ENCODE assay signal across 35 mouse cellular contexts in genomic region chr3:146556567-146556966, GRCm38 (mm10). TPM values are rescaled to one million over a fixed set of nuclear protein-coding genes. Genes with fewer than 3 reads are reported as not detected.
DNase-seq lines count a peak whose midpoint lies in the region; ATAC-seq and TF ChIP-seq lines count a peak whose summit lies in the region.
"Had no signal": no experiment of that assay in that cellular context is flagged by ENCODE, and none has a peak within 500 bp of the region (broad histone marks: within the 10 kb centered on the region; RNA-seq: fewer than 3 reads in every experiment).

No protein-coding gene starts in this region.

- WGBS in heart, postnatal 0 days: 90% methylated on average over 1 of the region's 1 CpGs
- WGBS in heart, embryonic 11.5 days (ENCODE audit: insufficient replicate concordance): 68% methylated on average over 1 of the region's 1 CpGs
- WGBS in liver, embryonic 14.5 days (ENCODE audit: insufficient replicate concordance): 67% methylated on average over 1 of the region's 1 CpGs

- H3K4me3 ChIP-seq in heart, postnatal 0 days (ENCODE audit: low read depth, low read length): no peak overlapping the region
- H3K4me3 ChIP-seq in heart, embryonic 11.5 days (ENCODE audit: low read depth, low read length): no peak overlapping the region
- H3K4me3 ChIP-seq in liver, embryonic 14.5 days (ENCODE audit: insufficient read depth in 1 of 2, low read depth in 2 of 2, low read length in 2 of 2): no peak overlapping the region
- no peak overlapping the region for H3K4me3 ChIP-seq in MEL (ENCODE audit: control insufficient read depth in 1 of 2, insufficient read depth in 1 of 2, low read depth in 2 of 2, low read length in 2 of 2)
- H3K4me3 ChIP-seq: embryonic facial prominence, embryonic 12.5 days; forebrain, embryonic 15.5 days; kidney, embryonic 15.5 days; limb, embryonic 10.5 days; limb, embryonic 15.5 days had no signal

- no peak for ATAC-seq in CD4-positive, CD25-positive, alpha-beta regulatory T cell, adult 4 months
- no peak for ATAC-seq in heart, postnatal 0 days (ENCODE audit: insufficient read depth, low read depth)
- no peak for ATAC-seq in heart, embryonic 11.5 days (replicated peaks; ENCODE audit: insufficient number of reproducible peaks, low FRiP score, low TSS enrichment)
- no peak for ATAC-seq in liver, embryonic 14.5 days (ENCODE audit: insufficient read depth)
- ATAC-seq: forebrain, embryonic 15.5 days had no signal

- H3K4me2 ChIP-seq in heart, postnatal 0 days (ENCODE audit: low read depth, low read length): no peak overlapping the region
- H3K4me2 ChIP-seq in heart, embryonic 11.5 days: no peak overlapping the region
- no peak overlapping the region for H3K4me2 ChIP-seq in liver, embryonic 14.5 days (ENCODE audit: low read depth)
- H3K4me2 ChIP-seq: embryonic facial prominence, embryonic 12.5 days; forebrain, embryonic 15.5 days; kidney, embryonic 15.5 days; limb, embryonic 15.5 days had no signal

- TF ChIP-seq EP300 in heart, postnatal 0 days (IDR thresholded peaks at IDR 0.05; ENCODE audit: low read depth): no peak
- no peak for TF ChIP-seq EP300 in liver, embryonic 14.5 days (IDR thresholded peaks at IDR 0.05; ENCODE audit: low read depth)
- no peak for TF ChIP-seq EP300 in MEL (IDR thresholded peaks at IDR 0.05; ENCODE audit: low read depth in 1 of 2, low read length in 2 of 2)

- DNase-seq in CD4-positive, CD25-positive, alpha-beta regulatory T cell, adult 2 months (ENCODE audit: low read depth, low spot score): peak; percentile 21
- DNase-seq in heart, postnatal 0 days (ENCODE audit: low spot score): no peak
- no peak for DNase-seq in liver, embryonic 14.5 days (ENCODE audit: low read depth in 3 of 3, low spot score in 3 of 3)
- DNase-seq in liver (no peak), MEL (ENCODE audit: low read depth, low spot score) (no peak)
- DNase-seq in embryo, embryonic 10 days (ENCODE audit: low spot score): no peak
- DNase-seq: adrenal gland, postnatal 10 days; cerebellum, adult 8-10 months; cerebellum, postnatal 36 days; embryo, embryonic 11 days; gastrocnemius, postnatal 14 days; kidney, adult 11 months; kidney, postnatal 36 days; midbrain, embryonic 14.5 days; right cerebral cortex, adult 18-20 months; spleen, adult 18-20 months; thymus, adult 18-20 months; thymus, postnatal 25 days had no signal

- no peaks in the 10 kb centered on the region for H3K36me3 ChIP-seq in heart, postnatal 0 days (replicated peaks; ENCODE audit: control insufficient read depth, insufficient read depth, low read length)
- H3K36me3 ChIP-seq in heart, embryonic 11.5 days (ENCODE audit: control insufficient read depth, insufficient read depth, low read length): no peaks in the 10 kb centered on the region
- H3K36me3 ChIP-seq in liver, embryonic 14.5 days (replicated peaks; ENCODE audit: control insufficient read depth, insufficient read depth, low read depth): no peaks in the 10 kb centered on the region
- H3K36me3 ChIP-seq in MEL (ENCODE audit: control insufficient read depth in 1 of 2, insufficient read depth in 2 of 2, low read length in 2 of 2): no peaks in the 10 kb centered on the region
- H3K36me3 ChIP-seq: embryonic facial prominence, embryonic 12.5 days; forebrain, embryonic 15.5 days; kidney, embryonic 15.5 days; limb, embryonic 10.5 days; limb, embryonic 15.5 days had no signal

- no peak for TF ChIP-seq POLR2A in MEL (IDR thresholded peaks at IDR 0.05; ENCODE audit: control insufficient read depth in 1 of 2, insufficient read depth in 1 of 2, low read depth in 1 of 2, low read length in 2 of 2, poor library complexity in 1 of 2)

- H3K27me3 ChIP-seq in heart, postnatal 0 days (ENCODE audit: control insufficient read depth, insufficient read depth, low read length): no peaks in the 10 kb centered on the region
- H3K27me3 ChIP-seq in heart, embryonic 11.5 days (ENCODE audit: control insufficient read depth, insufficient read depth, low read length): 0 out of 2 replicates have a peak, but pooled peaks cover 2% of the 10 kb centered on the region
- H3K27me3 ChIP-seq in liver, embryonic 14.5 days (ENCODE audit: control insufficient read depth, insufficient read depth, low read length): no peaks in the 10 kb centered on the region
- peaks cover 4 to 9% of the 10 kb centered on the region in 2 experiments; a peak in 3 of 4 replicates for H3K27me3 ChIP-seq in MEL (ENCODE audit: control insufficient read depth in 1 of 2, insufficient read depth in 2 of 2, low read length in 2 of 2)
- H3K27me3 ChIP-seq: embryonic facial prominence, embryonic 12.5 days; forebrain, embryonic 15.5 days; kidney, embryonic 15.5 days; limb, embryonic 15.5 days had no signal

- no peak overlapping the region for H3K9ac ChIP-seq in heart, postnatal 0 days (replicated peaks; ENCODE audit: low read depth, low read length)
- H3K9ac ChIP-seq in heart, embryonic 11.5 days (ENCODE audit: low read depth, low read length): no peak overlapping the region
- no peak overlapping the region for H3K9ac ChIP-seq in liver, embryonic 14.5 days (replicated peaks)
- no peak overlapping the region for H3K9ac ChIP-seq in MEL (ENCODE audit: control insufficient read depth, low read depth, low read length, poor library complexity, severe bottlenecking)
- H3K9ac ChIP-seq: embryonic facial prominence, embryonic 12.5 days; forebrain, embryonic 15.5 days; kidney, embryonic 15.5 days; limb, embryonic 15.5 days had no signal

- TF ChIP-seq CTCF in heart, postnatal 0 days (IDR thresholded peaks at IDR 0.05; ENCODE audit: low read depth): 0 out of 2 replicates have a peak, but pooled peaks have one; percentile 3
- 0 out of 2 replicates have a peak, but pooled peaks have one; percentile 16 for TF ChIP-seq CTCF in liver, embryonic 14.5 days (IDR thresholded peaks at IDR 0.05; ENCODE audit: low read depth)
- TF ChIP-seq CTCF in MEL (IDR thresholded peaks at IDR 0.05 in 2 of 3, conservative IDR thresholded peaks at IDR 0.05 in 1 of 3; ENCODE audit: control insufficient read depth in 1 of 3, insufficient read depth in 1 of 3, low read depth in 2 of 3, low read length in 3 of 3, poor library complexity in 1 of 3, severe bottlenecking in 1 of 3): peak in 2 of 3 experiments; percentile 11 to 15; a peak in 1 of 6 replicates

- no peak overlapping the region for H3K27ac ChIP-seq in heart, postnatal 0 days (ENCODE audit: low read depth)
- no peak overlapping the region for H3K27ac ChIP-seq in heart, embryonic 11.5 days (ENCODE audit: low read depth, low read length)
- no peak overlapping the region for H3K27ac ChIP-seq in liver, embryonic 14.5 days
- no peak overlapping the region for H3K27ac ChIP-seq in MEL (ENCODE audit: control insufficient read depth, low read depth, low read length)
- H3K27ac ChIP-seq: embryonic facial prominence, embryonic 12.5 days; forebrain, embryonic 15.5 days; kidney, embryonic 15.5 days; limb, embryonic 10.5 days; limb, embryonic 15.5 days; macrophage had no signal

- H3K79me2 ChIP-seq in MEL (ENCODE audit: control insufficient read depth, insufficient read depth, low read length, poor library complexity): no peaks in the 10 kb centered on the region

- no peak; the same call in none of the 2 replicates for TF ChIP-seq RAD21 in MEL (IDR thresholded peaks at IDR 0.05; ENCODE audit: low read depth, low read length)

- H3K4me1 ChIP-seq in heart, postnatal 0 days (ENCODE audit: control insufficient read depth, insufficient read depth): no peaks in the 10 kb centered on the region
- 0 out of 2 replicates have a peak, but pooled peaks cover 5% of the 10 kb centered on the region for H3K4me1 ChIP-seq in heart, embryonic 11.5 days (ENCODE audit: control insufficient read depth, insufficient read depth, low read length)
- no peaks in the 10 kb centered on the region for H3K4me1 ChIP-seq in liver, embryonic 14.5 days (replicated peaks; ENCODE audit: control insufficient read depth in 2 of 2, insufficient read depth in 2 of 2, low read length in 1 of 2)
- H3K4me1 ChIP-seq in MEL (ENCODE audit: control insufficient read depth in 1 of 2, insufficient read depth in 2 of 2, low read length in 2 of 2): no peaks in the 10 kb centered on the region
- H3K4me1 ChIP-seq: embryonic facial prominence, embryonic 12.5 days; forebrain, embryonic 15.5 days; kidney, embryonic 15.5 days; limb, embryonic 10.5 days; limb, embryonic 15.5 days had no signal

- no peaks in the 10 kb centered on the region for H3K9me3 ChIP-seq in heart, postnatal 0 days (replicated peaks; ENCODE audit: control insufficient read depth, low read length)
- no peaks in the 10 kb centered on the region for H3K9me3 ChIP-seq in heart, embryonic 11.5 days (replicated peaks; ENCODE audit: control insufficient read depth, low read length)
- no peaks in the 10 kb centered on the region for H3K9me3 ChIP-seq in liver, embryonic 14.5 days (ENCODE audit: control insufficient read depth, low read length)
- H3K9me3 ChIP-seq in MEL (replicated peaks; ENCODE audit: insufficient read depth, low read length): no peaks in the 10 kb centered on the region
- H3K9me3 ChIP-seq: embryonic facial prominence, embryonic 12.5 days; forebrain, embryonic 15.5 days; kidney, embryonic 15.5 days; limb, embryonic 10.5 days; limb, embryonic 15.5 days had no signal

RNA-seq across cellular contexts. Expression of gene Uox, which starts 13.7 kb away (rescaled TPM):
- polyA plus RNA-seq in CD4-positive, CD25-positive, alpha-beta regulatory T cell, adult 4 months (2017; shearing (Covaris generic)): not detected
- 1.6 and 4.5 TPM in 2 replicates for total RNA-seq in heart, postnatal 0 days (2014; rRNA removed; ENCODE audit: low replicate concordance)
- polyA plus RNA-seq in heart, postnatal 0 days (2015; fragmentation: Nextera tagmentation; extraction: Ambion mirVana): 0.05 and 0.10 TPM in 2 replicates
- polyA plus RNA-seq in heart, embryonic 11.5 days (2014; fragmentation: Nextera tagmentation; extraction: Ambion mirVana): not detected in 2 replicates
- 2.5 and 4.3 TPM in 2 replicates for polyA plus RNA-seq in liver, embryonic 14.5 days (2012; rRNA removed)
- 6.4 and 7.1 TPM in 2 replicates for polyA plus RNA-seq in liver, embryonic 14.5 days (2014; fragmentation: Nextera tagmentation; extraction: Ambion mirVana)
- total RNA-seq in MEL (2012; rRNA removed): not detected in 2 replicates
- not detected for polyA plus RNA-seq in MEL (2012; ENCODE audit: insufficient read depth in 1 of 2, insufficient read length in 2 of 2, low read depth in 1 of 2, low replicate concordance in 2 of 2, missing spikeins in 1 of 2)
- total RNA-seq: gastrocnemius, postnatal 14 days; granulocyte monocyte progenitor cell, adult 5-6 weeks; heart, postnatal 25 days; layer of hippocampus, postnatal 25 days; neutrophil, adult 5-6 weeks had no signal
- polyA plus RNA-seq: embryonic facial prominence, embryonic 12.5 days; forebrain, embryonic 15.5 days; heart, embryonic 14.5 days; hindbrain, embryonic 11.5 days; limb, embryonic 10.5 days; macrophage; midbrain, embryonic 14.5 days; neural tube, embryonic 11.5 days had no signal

RNA-seq across cellular contexts. Expression of gene Rpf1, which starts 35.3 kb away (rescaled TPM):
- polyA plus RNA-seq in CD4-positive, CD25-positive, alpha-beta regulatory T cell, adult 4 months (2017; shearing (Covaris generic)): 10 to 100 TPM; 37.8 to 49.8 TPM
- total RNA-seq in heart, postnatal 0 days (2014; rRNA removed; ENCODE audit: low replicate concordance): 17.0 and 17.8 TPM in 2 replicates
- polyA plus RNA-seq in heart, postnatal 0 days (2015; fragmentation: Nextera tagmentation; extraction: Ambion mirVana): 27.3 and 30.7 TPM in 2 replicates
- polyA plus RNA-seq in heart, embryonic 11.5 days (2014; fragmentation: Nextera tagmentation; extraction: Ambion mirVana): 47.2 and 49.8 TPM in 2 replicates
- polyA plus RNA-seq in liver, embryonic 14.5 days (2012; rRNA removed): 13.5 and 20.6 TPM in 2 replicates
- polyA plus RNA-seq in liver, embryonic 14.5 days (2014; fragmentation: Nextera tagmentation; extraction: Ambion mirVana): 32.4 and 32.7 TPM in 2 replicates
- 68.3 and 72.3 TPM in 2 replicates for total RNA-seq in MEL (2012; rRNA removed)
- 100 to 1,000 TPM in 1 of 2 experiments, 10 to 100 TPM in 1; 73.6 to 369 TPM for polyA plus RNA-seq in MEL (2012; ENCODE audit: insufficient read depth in 1 of 2, insufficient read length in 2 of 2, low read depth in 1 of 2, low replicate concordance in 2 of 2, missing spikeins in 1 of 2)

RNA-seq across cellular contexts. Expression of gene Gng5, which starts 57.0 kb away (rescaled TPM):
- 100 to 1,000 TPM; 270 to 377 TPM for polyA plus RNA-seq in CD4-positive, CD25-positive, alpha-beta regulatory T cell, adult 4 months (2017; shearing (Covaris generic))
- 349 and 380 TPM in 2 replicates for total RNA-seq in heart, postnatal 0 days (2014; rRNA removed; ENCODE audit: low replicate concordance)
- 1,164 and 1,272 TPM in 2 replicates for polyA plus RNA-seq in heart, postnatal 0 days (2015; fragmentation: Nextera tagmentation; extraction: Ambion mirVana)
- polyA plus RNA-seq in heart, embryonic 11.5 days (2014; fragmentation: Nextera tagmentation; extraction: Ambion mirVana): 1,522 and 1,550 TPM in 2 replicates
- polyA plus RNA-seq in liver, embryonic 14.5 days (2012; rRNA removed): 115 and 136 TPM in 2 replicates
- 559 and 595 TPM in 2 replicates for polyA plus RNA-seq in liver, embryonic 14.5 days (2014; fragmentation: Nextera tagmentation; extraction: Ambion mirVana)
- total RNA-seq in MEL (2012; rRNA removed): 186 and 193 TPM in 2 replicates
- polyA plus RNA-seq in MEL (2012; ENCODE audit: insufficient read depth in 1 of 2, insufficient read length in 2 of 2, low read depth in 1 of 2, low replicate concordance in 2 of 2, missing spikeins in 1 of 2): 1,000 to 10,000 TPM in 1 of 2 experiments, 100 to 1,000 TPM in 1; 266 to 2,226 TPM

RNA-seq across cellular contexts. Expression of gene Spata1, which starts 57.0 kb away (rescaled TPM):
- 1 to 10 TPM; 7.8 to 8.7 TPM for polyA plus RNA-seq in CD4-positive, CD25-positive, alpha-beta regulatory T cell, adult 4 months (2017; shearing (Covaris generic))
- 0.23 and 0.81 TPM in 2 replicates for total RNA-seq in heart, postnatal 0 days (2014; rRNA removed; ENCODE audit: low replicate concordance)
- polyA plus RNA-seq in heart, postnatal 0 days (2015; fragmentation: Nextera tagmentation; extraction: Ambion mirVana): 4.1 and 4.4 TPM in 2 replicates
- 6.9 and 7.3 TPM in 2 replicates for polyA plus RNA-seq in heart, embryonic 11.5 days (2014; fragmentation: Nextera tagmentation; extraction: Ambion mirVana)
- polyA plus RNA-seq in liver, embryonic 14.5 days (2012; rRNA removed): 0.30 and 0.93 TPM in 2 replicates
- polyA plus RNA-seq in liver, embryonic 14.5 days (2014; fragmentation: Nextera tagmentation; extraction: Ambion mirVana): 0.32 and 0.65 TPM in 2 replicates
- 1.1 and 1.2 TPM in 2 replicates for total RNA-seq in MEL (2012; rRNA removed)
- polyA plus RNA-seq in MEL (2012; ENCODE audit: insufficient read depth in 1 of 2, insufficient read length in 2 of 2, low read depth in 1 of 2, low replicate concordance in 2 of 2, missing spikeins in 1 of 2): 1 to 10 TPM in 1 of 2 experiments, not detected in 1; 1.9 TPM

RNA-seq across cellular contexts. Expression of gene Dnase2b, which starts 58.8 kb away (rescaled TPM):
- not detected for polyA plus RNA-seq in CD4-positive, CD25-positive, alpha-beta regulatory T cell, adult 4 months (2017; shearing (Covaris generic))
- not detected in 2 replicates for total RNA-seq in heart, postnatal 0 days (2014; rRNA removed; ENCODE audit: low replicate concordance)
- polyA plus RNA-seq in heart, postnatal 0 days (2015; fragmentation: Nextera tagmentation; extraction: Ambion mirVana): not detected in 2 replicates
- not detected in 2 replicates for polyA plus RNA-seq in heart, embryonic 11.5 days (2014; fragmentation: Nextera tagmentation; extraction: Ambion mirVana)
- polyA plus RNA-seq in liver, embryonic 14.5 days (2012; rRNA removed): 0.45 and 0.52 TPM in 2 replicates
- 1.4 TPM in 2 replicates for polyA plus RNA-seq in liver, embryonic 14.5 days (2014; fragmentation: Nextera tagmentation; extraction: Ambion mirVana)
- not detected in 2 replicates for total RNA-seq in MEL (2012; rRNA removed)
- polyA plus RNA-seq in MEL (2012; ENCODE audit: insufficient read depth in 1 of 2, insufficient read length in 2 of 2, low read depth in 1 of 2, low replicate concordance in 2 of 2, missing spikeins in 1 of 2): not detected
- total RNA-seq: gastrocnemius, postnatal 14 days; granulocyte monocyte progenitor cell, adult 5-6 weeks; heart, postnatal 25 days; layer of hippocampus, adult 8-10 months; layer of hippocampus, postnatal 25 days; neutrophil, adult 5-6 weeks had no signal
- polyA plus RNA-seq: embryonic facial prominence, embryonic 12.5 days; forebrain, embryonic 15.5 days; heart, embryonic 14.5 days; hindbrain, embryonic 11.5 days; lung, embryonic 16.5 days; macrophage; midbrain, embryonic 14.5 days; neural tube, embryonic 11.5 days had no signal
